Mouse (Mus musculus) thymus, postnatal 0 days (tissue): ENCODE measurements at regions not wholly inside any gene's neighbourhood (a gene's known extent, or its start where the extent isn't known, plus 50 kb on each side); places are given as distances from the start of the nearest gene placed in this dataset.

ENCODE experiments used
- DNase-seq: peaks from one replicate; pipeline ENCODE4 v3.0.0-alpha.2; 2015; ENCODE audit warnings: low spot score

- DNase-seq = peak; percentile 4
These were observed 107.6 kb upstream of the 1700066M21Rik start for GRCm38 (mm10) chr1:57269679-57270354.

- DNase-seq = no peak
These were observed 104.8 kb upstream of the 1700066M21Rik start for GRCm38 (mm10) chr1:57272593-57272992.

DNA sequence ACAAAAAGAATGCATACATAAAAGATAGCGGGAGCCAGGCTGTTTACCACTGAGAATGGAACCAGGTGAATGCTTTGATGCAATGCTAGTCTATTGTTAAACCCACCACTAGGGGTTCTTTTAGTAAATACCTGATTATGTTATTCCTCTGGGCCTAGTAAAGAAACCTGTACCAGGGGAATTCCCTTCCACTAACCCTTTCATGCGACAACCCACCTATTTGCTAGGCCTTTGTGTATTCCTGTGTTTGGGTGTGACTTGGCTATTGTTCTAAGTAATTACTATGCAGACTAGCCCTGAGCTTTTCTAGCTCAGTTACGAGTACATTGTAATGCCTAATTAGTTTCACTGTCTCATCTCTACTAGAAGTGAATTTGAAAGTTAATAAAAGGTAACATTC, 95.9 kb upstream of the 1700066M21Rik start:
- no peak for DNase-seq

- no peak for DNase-seq
These were observed 81.2 kb upstream of the 1700066M21Rik start for GRCm38 (mm10) chr1:57296186-57296585.

- DNase-seq = no peak
These were observed 78.9 kb upstream of the 1700066M21Rik start for GRCm38 (mm10) chr1:57298557-57298956.

- DNase-seq = no peak
These were observed 76.0 kb upstream of the 1700066M21Rik start for GRCm38 (mm10) chr1:57301260-57301979.

DNA sequence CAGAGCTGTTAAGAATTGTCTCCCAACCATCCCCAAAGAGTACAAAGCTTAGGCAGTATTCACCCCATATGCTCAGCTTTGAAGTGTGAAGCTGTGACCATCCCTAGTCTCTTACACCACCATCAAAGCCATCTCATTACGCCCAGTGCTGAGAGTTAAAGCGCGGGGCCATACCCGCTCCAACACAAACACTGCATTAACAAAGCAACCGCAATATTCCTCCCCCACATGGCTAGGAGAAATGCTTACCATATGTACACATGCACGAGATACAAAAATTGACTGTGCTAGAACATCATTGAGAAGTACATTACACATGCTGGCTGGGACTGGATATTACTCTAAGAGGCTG, 75.5 kb upstream of the 1700066M21Rik start:
- no peak for DNase-seq

GRCm38 (mm10) chr1:57304757-57305156, 72.7 kb upstream of the 1700066M21Rik start:
- DNase-seq = no peak

DNA sequence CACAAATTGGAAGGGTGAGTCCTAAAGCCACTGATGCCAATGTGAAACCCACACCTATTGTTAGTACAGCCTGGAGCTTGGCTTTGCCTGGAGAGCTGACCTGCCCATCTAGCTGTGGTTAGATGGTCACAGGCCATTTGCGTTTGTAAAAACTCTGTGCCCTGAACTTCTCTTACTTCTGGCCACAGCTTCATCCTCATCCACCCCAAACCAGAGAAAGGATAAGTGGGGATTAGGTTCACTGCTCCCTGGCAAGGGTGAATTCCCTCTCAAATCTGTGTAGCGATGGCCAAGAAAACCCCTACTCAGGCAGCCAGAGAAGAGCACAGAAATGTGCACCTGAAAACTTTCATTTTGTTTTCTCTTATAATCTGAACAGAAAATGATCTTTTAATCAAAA, 54.9 kb upstream of the 1700066M21Rik start:
- DNase-seq = no peak

DNA sequence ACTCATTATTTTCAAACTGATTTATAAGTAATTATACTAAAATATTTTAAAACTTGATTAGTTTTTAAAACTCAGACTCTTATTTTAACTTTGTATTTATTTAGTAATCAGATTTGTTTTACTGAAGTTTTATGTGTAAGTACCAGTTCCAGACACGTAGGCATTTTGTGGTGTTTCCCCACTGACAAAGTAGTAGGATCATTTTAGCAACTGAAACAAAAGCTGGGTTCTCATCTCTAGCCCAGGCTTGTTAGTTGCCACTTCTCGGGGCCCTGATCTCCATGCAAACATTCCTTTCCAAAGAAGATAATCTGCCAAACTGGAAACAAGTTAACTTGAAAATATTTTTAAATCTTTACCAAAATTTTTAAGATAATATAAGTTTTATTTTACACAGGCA, 54.3 kb upstream of the 1700066M21Rik start:
- DNase-seq = no peak

DNA sequence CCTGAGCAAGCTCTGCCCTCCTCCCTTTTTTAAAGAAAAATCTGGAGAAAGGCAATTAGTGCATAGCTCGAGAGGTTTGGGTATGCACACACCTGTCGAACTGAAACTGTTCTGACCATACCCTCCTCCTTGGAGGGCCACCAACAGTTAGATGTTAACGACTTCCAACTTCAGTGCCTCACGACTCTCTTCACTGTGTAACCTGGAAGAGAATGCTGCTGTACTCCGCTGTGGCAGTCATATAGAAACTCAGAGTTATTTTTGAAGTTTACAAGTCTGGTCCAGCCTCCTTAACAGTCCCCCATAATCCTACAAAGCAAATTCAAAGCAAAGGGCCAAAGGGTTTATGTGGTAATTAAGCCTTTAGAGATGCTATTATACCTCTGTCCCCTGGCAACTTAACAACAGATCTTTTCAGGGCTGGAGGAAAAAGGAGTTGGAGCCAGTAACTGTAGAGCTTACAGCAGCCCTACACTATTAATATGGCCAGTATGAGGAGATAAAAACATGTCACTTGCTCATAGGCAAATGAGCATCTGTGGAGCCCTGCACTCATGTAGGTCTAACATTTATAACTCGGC, 51.7 kb upstream of the 1700066M21Rik start:
- no peak for DNase-seq
